Mouse (Mus musculus): Measurements from ENCODE around the gene Gm14406. TPM values are rescaled to one million over a fixed set of nuclear protein-coding genes. Genes with fewer than 3 reads are reported as not detected.

Gene Gm14406
- not detected for total RNA-seq (2023)

GRCm38 (mm10) chr2:177577998-177578397 is at the start of gene Gm14406:
Gene Gm14406 (minus strand): TSS chr2:177578210.

Other genes with a start within 250 kb of the Gm14406 start
- gene Gm14418, start 179.9 kb downstream of the Gm14406 start, total RNA-seq (2023): under 1 TPM; 0.27 to 0.29 TPM
- gene Zfp970, start 113.5 kb downstream of the Gm14406 start, total RNA-seq (2023): 1 to 10 TPM; 1.8 to 2.4 TPM
- 1 to 10 TPM; 2.2 to 2.6 TPM for gene Gm14403, start 80.0 kb downstream of the Gm14406 start, total RNA-seq (2023)
- 1 to 10 TPM in 1 of 2 experiments, under 1 TPM in 1; 1.00 to 1.5 TPM for gene Gm14322, start 181.1 kb upstream of the Gm14406 start, total RNA-seq (2023)